Mouse (Mus musculus) brain, adult 2 months (tissue): ENCODE results near the gene Unc5cl.
A peak's percentile ranks its signal among the peaks of the same experiment; 100 is the strongest.

Source experiments
- DNase-seq: peaks from one replicate; pipeline ENCODE4 v3.0.0; 2011; ENCODE audit warnings: low read depth, low spot score

The Unc5cl gene

DNA sequence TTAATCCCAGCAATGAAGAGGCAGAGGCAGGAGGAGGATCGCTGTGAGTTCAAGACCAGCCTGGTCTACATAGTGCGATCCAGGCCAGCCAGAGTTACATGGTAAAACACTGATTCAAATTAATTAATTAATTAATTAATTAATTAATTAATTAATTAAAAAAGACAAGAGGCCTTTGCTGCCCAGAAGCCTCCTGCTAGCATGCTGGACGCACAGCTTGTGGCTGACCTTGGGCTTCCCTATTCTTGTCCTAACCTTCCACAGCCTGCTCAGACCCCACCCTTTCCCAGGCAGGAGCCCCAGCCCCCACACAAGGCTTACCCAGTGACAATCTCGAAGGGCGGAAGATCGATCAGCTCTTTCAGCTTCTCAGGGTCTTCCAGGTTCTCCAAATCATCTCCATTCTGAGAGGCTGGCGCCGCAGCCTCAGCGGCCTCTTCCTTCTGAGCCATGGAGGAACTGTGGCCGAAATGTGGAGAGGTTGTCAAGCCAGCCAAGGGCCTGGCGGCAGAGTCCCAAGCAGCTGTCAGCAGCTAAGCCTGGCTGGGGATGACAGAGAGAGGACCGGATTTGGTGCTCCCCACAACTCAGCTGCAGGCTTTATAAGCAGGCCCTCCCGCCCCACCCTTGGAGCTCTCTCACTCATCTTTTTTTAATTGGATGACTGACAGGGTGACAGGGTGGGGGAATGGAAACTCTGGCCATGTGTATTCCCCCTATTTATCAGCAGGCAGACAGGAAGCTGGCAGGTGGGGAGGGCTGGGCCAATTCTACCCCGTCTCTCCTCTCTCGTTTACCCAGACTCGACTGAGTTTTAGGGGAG lies 22.3 kb upstream of the Unc5cl start, which contains the start of gene Apobec2:
Gene Apobec2, minus strand, starts transcription at position 773 of the 823 bp plus-strand sequence.
- no peak for DNase-seq

GRCm38 (mm10) chr17:48433006-48433655 lies 21.6 kb upstream of the Unc5cl start:
- no peak for DNase-seq

DNA sequence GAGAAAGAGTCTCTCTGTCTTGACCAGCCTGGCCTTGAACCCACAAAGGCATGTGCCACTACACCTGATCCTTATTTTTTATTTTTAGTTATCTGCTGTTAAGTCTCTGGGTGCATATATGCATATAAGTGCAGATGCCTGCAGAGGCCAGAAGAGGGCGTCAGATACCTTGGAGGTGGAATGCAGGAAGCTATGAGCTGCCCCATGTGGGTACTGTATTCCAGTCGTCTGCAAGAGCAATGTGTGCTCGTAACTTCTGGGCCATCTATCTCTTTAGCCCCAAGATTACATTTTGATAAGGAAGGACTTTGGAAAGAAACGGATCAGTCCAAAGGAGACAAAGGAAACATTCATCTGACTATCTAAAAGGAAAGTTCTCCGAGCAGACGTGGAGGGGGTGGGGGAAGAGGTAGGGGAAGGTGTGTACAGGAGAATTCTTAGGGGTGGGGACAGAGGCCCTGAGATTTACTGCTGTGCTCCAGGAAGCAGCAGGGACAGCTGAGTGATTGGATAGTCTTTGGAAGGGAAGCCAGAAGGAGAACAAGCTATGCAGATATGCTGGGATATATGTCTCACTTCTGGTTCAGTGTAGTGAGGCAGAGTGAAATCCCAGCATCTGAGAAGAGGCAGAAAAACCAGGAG lies 20.9 kb upstream of the Unc5cl start:
- DNase-seq: no peak

DNA sequence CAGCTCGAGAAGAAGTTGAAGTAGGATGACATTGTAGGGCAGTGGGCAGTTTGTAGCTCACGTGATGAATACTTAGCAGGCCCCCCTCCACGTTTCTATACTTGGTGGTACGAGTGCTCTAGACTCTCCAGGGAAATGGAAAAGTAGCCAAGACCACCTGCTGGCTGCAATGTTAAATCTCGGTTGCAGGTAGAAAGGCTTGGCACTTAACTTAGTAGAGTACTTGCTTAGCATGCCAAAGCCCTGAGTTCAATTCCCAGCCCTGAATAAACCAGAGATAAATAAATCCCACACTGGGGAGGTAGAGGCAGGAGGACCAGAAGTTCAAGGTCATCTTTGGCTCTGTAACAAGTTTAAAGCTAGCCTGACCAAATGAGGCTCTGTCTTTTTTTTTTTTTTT lies 20.2 kb upstream of the Unc5cl start:
- DNase-seq: no peak

GRCm38 (mm10) chr17:48436487-48436886 lies 18.2 kb upstream of the Unc5cl start:
- DNase-seq: no peak

DNA sequence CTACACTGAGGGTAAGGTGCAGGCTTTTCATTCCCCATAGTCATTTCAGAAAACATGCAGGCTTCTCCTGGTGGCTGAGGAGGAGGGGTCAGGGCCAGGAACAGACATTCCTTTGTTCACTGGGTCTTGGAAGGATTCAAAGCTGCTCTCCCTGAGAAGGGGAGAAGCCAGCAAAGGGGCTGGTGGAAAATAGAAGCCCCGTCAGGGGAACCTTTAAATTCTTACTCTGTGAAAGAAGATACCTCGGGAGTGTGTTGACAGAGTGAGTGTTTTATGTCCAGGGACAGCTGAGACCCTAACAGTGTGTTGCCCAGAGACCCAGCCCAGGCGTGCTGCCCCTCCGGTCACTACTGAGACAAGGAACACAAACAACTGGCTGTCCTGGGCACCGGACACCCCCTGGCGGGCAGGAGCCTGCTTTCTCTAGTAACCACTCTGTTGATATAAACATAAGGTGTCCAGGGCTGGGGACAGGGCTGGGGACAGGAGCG lies 17.2 kb upstream of the Unc5cl start:
- DNase-seq: no peak

DNA sequence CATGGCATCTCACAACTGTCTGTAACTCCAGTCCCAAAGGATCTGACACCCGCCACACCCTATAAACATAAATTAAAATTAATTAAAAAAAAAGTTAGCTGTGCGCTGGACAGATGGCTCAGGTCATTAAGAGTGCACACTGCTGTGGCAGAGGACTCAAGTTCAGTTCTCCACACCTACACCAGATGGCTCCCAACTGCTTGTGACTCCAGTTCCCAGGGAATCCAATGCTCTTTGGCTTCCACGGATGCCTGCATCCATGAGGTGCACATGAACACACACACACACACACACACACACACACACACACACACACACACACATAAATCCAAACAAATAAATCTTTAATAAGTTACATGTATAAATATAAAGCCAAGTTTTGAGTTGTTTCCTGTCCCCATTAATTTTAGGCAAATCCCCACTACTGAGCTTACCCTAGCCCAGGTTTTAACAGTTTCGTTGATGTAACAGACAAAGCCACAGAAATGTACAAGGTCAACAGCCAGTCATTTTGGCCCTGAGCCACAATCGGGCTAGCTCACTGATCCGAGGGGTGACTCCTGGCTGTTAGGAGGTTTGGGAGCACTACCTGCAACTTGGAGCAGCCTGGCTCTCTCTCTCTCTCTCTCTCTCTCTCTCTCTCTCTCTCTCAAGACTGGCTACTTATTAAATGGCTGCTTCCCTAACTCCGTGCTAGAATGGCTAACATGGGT lies 11.8 kb upstream of the Unc5cl start:
- DNase-seq: no peak

- DNase-seq: no peak
Observed at GRCm38 (mm10) chr17:48443542-48444145, 11.1 kb upstream of the Unc5cl start.

GRCm38 (mm10) chr17:48447675-48448074 lies 7.0 kb upstream of the Unc5cl start:
- DNase-seq: no peak

DNA sequence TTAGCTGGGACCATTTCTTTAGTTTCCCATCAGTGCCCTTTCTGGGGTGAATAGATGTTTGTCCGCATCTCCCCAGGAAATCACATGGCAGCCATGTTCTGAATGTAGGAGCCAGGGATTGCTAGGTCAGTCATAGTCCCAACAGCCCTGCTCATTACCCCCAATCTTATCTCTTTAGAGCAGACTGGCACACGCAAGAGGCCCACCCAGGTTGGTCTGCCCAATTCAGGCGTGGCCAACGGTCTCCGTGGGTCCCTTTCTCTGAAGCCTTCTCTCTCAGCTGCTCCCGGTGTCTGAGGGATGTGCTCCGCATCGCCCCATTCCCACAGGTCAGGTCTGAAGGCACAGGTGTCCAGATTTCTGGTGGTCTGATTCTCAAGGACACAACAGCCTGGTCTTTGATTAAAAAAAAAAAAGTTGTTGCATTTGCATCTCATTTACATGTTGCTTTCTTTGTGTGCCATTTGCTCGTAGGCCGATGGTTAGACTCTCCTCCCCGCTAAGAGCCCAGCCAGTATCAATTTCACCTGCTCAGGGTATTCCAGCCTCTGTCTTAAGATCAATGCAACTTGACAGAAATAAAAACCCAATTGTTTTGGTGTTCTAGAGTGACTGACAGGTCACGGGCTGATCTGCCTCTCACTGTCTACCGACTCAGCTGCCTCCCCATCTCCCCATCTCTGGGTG lies 3.9 kb upstream of the Unc5cl start:
- no peak for DNase-seq

DNA sequence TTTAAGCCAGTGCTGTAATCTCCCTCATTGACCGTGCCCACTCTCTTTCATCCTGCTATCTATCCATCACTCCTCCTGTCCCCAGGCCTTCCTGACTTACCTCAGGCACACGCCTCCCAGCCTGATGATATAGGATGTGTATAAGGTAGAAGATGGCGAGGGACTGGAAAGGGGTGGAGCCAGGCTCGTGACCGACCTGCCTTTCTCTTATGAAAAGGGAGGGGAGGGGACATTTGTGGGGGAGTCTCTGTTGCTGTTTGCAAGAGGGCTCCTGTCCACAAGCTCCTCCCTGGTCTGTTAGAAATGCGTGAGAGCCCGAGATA lies 3.4 kb upstream of the Unc5cl start, which contains the start of gene Tspo2:
Gene Tspo2, minus strand, starts transcription at position 170 of the 323 bp plus-strand sequence.
- DNase-seq: no peak

- peak; percentile 18 for DNase-seq
Observed at GRCm38 (mm10) chr17:48451753-48452444, 2.8 kb upstream of the Unc5cl start.

- no peak for DNase-seq
Observed at GRCm38 (mm10) chr17:48453489-48453888, 1.2 kb upstream of the Unc5cl start.

DNA sequence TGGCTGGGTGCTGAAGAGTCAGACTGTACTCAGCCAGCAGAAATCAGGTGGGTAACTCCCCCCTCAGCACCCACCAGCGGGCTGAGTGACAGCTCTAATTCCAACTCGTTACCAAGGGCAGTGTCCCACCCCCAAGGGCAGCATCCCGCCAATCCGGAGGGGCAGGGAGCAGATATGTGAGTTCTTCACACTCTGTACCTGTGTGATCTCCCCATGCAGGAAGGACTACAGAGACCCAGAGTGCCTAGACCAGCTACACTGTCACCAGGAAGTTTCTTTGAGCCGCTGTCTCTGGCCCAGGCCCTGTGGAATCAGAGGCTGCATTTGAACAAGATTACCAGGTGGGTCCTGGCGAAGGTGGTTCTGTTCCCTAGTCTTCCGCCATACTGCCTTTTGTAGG lies 511 bp upstream of the Unc5cl start:
- no peak for DNase-seq

DNA sequence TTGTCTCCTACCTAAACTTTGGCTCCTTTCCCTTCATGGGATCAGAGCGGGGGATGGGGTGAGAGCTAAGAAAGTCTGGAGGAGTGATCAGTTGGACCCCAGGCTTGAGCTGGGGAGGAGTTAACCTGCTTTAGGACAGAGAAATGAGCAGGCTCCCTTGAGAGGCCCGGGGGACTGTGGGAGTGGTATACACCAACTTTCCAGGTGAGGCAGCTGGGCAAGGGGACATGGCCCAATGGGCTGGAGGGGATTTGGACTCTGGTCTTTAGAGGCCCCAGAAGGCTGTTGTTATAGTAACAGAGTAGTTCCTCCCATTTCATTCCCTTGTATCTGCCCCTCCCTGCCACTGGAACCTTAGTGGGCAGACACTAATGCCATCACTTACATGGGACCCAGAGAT lies 1.3 kb downstream of the Unc5cl start:
- no peak for DNase-seq

DNA sequence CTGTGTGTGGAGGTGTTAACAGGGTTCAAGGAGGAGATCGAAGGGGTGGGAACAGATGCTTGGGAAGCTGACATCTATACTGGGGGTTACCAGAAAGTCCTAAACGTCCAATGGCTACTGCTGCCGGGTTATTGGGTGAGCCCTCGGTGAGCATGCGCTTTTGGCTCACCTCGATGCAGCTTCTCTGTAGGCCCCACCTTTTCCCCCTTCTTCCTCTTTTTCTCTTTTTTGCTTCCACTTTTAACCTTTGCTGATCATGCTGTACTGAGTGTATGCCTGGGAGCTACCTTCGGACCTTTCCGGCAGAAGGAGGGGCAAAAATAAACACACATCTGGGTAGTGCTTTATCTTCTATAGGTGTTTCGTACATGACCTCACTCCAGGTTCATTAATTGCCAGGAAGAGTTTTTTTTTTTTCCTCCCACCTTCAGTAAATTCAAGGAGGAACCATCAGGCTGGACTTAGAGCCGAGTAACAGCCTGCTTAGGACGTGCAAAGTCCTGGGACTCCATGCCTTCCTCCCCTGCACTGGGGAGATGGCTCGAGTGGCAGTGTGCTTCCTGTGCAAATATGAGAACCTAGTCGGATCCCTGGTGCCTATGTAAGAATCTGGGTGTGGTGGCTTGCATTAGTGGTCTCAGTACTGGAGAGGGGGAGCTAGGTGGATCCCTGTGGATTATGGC lies 3.4 kb downstream of the Unc5cl start:
- DNase-seq: no peak

GRCm38 (mm10) chr17:48462096-48462495 lies 7.4 kb downstream of the Unc5cl start:
- no peak for DNase-seq

GRCm38 (mm10) chr17:48463391-48463790 lies 8.7 kb downstream of the Unc5cl start:
- DNase-seq: peak; percentile 16

GRCm38 (mm10) chr17:48466769-48467394 lies 12.2 kb downstream of the Unc5cl start:
- DNase-seq: no peak
